Mouse (Mus musculus): ENCODE results near the gene Lama4.

The Lama4 gene

GRCm38 (mm10) chr10:38994719-38995450, 29.6 kb downstream of the Lama4 start:
- DNase-seq: no peak

- DNase-seq: no peak
Observed at GRCm38 (mm10) chr10:38995896-38996295, 30.6 kb downstream of the Lama4 start.

GRCm38 (mm10) chr10:39000951-39001350, 35.6 kb downstream of the Lama4 start:
- DNase-seq: peak in 1 of 2 experiments; percentile 27

GRCm38 (mm10) chr10:39002521-39002920, 37.2 kb downstream of the Lama4 start:
- peak in 1 of 2 experiments; percentile 17 for DNase-seq

- no peak for DNase-seq
Observed at GRCm38 (mm10) chr10:39003520-39003919, 38.2 kb downstream of the Lama4 start.

- DNase-seq: peak; percentile 23 to 37
Observed at GRCm38 (mm10) chr10:39005494-39005893, 40.2 kb downstream of the Lama4 start.

- DNase-seq: no peak
Observed at GRCm38 (mm10) chr10:39006433-39007105, 41.3 kb downstream of the Lama4 start.

- no peak for DNase-seq
Observed at GRCm38 (mm10) chr10:39014836-39015235, 49.5 kb downstream of the Lama4 start.

- DNase-seq: no peak
Observed at GRCm38 (mm10) chr10:39017986-39018385, 52.7 kb downstream of the Lama4 start.

GRCm38 (mm10) chr10:39018635-39019034, 53.3 kb downstream of the Lama4 start:
- no peak for DNase-seq

- DNase-seq: no peak
Observed at GRCm38 (mm10) chr10:39023618-39024256, 58.4 kb downstream of the Lama4 start.

GRCm38 (mm10) chr10:39026529-39026928, 61.2 kb downstream of the Lama4 start:
- no peak for DNase-seq

GRCm38 (mm10) chr10:39027058-39027457, 61.7 kb downstream of the Lama4 start:
- no peak for DNase-seq

- DNase-seq: no peak
Observed at GRCm38 (mm10) chr10:39028403-39028802, 63.1 kb downstream of the Lama4 start.

GRCm38 (mm10) chr10:39029297-39030147, 64.2 kb downstream of the Lama4 start:
- DNase-seq: no peak

- no peak for DNase-seq
Observed at GRCm38 (mm10) chr10:39030148-39030685, 64.9 kb downstream of the Lama4 start.

GRCm38 (mm10) chr10:39039564-39039963, 74.2 kb downstream of the Lama4 start:
- DNase-seq: no peak

GRCm38 (mm10) chr10:39040026-39040425, 74.7 kb downstream of the Lama4 start:
- no peak for DNase-seq

- no peak for DNase-seq
Observed at GRCm38 (mm10) chr10:39044476-39044995, 79.2 kb downstream of the Lama4 start.

GRCm38 (mm10) chr10:39045111-39045510, 79.8 kb downstream of the Lama4 start:
- no peak for DNase-seq

- DNase-seq: no peak
Observed at GRCm38 (mm10) chr10:39047775-39048174, 82.5 kb downstream of the Lama4 start.

GRCm38 (mm10) chr10:39049581-39050294, 84.4 kb downstream of the Lama4 start:
- DNase-seq: no peak
